Mouse (Mus musculus) megakaryocyte, adult 5-6 weeks (primary cell): Measurements from ENCODE around the gene Pmepa1. TPM values are rescaled to one million over a fixed set of nuclear protein-coding genes. Genes with fewer than 3 reads are reported as not detected.

Experiments used
- ATAC-seq: 2 replicates; pipeline ENCODE4 v1.8.0; 2016; ENCODE audit warnings: mild to moderate bottlenecking, inconsistent platforms; ENCODE audit not compliant: poor library complexity, severe bottlenecking
- total RNA-seq, 2 experiments: library from RNA; stranded (forward) in 1 of 2; stranded (reverse) in 1 of 2; fragments of 153-499, 151-499 nt in 1 of 2; fragments of 221-1000, 200-1000 nt in 1 of 2; gene quantifications; 2 replicates each; pipeline versions ENCODE4 v1.2.3 to v1.2.4; 2015 to 2017

The Pmepa1 gene
- total RNA-seq, 2 experiments from 2014 or later, result 0.07 to 1.2 TPM

- ATAC-seq, result peak; percentile 33; the same call in 1 of the 2 replicates
Observed at GRCm38 (mm10) chr2:173278846-173279580, 2.7 kb upstream of the Pmepa1 start.

GRCm38 (mm10) chr2:173276859-173277258 is 526 bp upstream of the Pmepa1 start:
- no peak for ATAC-seq

- peak; percentile 26; the same call in 1 of the 2 replicates for ATAC-seq
Observed at GRCm38 (mm10) chr2:173275343-173276201, 761 bp downstream of the Pmepa1 start.

GRCm38 (mm10) chr2:173274428-173275342 is 1.6 kb downstream of the Pmepa1 start:
- ATAC-seq, result 0 out of 2 replicates have a peak, but pooled peaks have one; percentile 14

- ATAC-seq, result no peak
Observed at GRCm38 (mm10) chr2:173273885-173274284, 2.4 kb downstream of the Pmepa1 start.

GRCm38 (mm10) chr2:173272354-173272900 is 3.9 kb downstream of the Pmepa1 start:
- ATAC-seq, result no peak

- ATAC-seq, result no peak
Observed at GRCm38 (mm10) chr2:173271541-173271940, 4.8 kb downstream of the Pmepa1 start.

- no peak for ATAC-seq
Observed at GRCm38 (mm10) chr2:173270601-173271248, 5.6 kb downstream of the Pmepa1 start.

- ATAC-seq, result no peak
Observed at GRCm38 (mm10) chr2:173270196-173270595, 6.1 kb downstream of the Pmepa1 start.

- ATAC-seq, result no peak
Observed at GRCm38 (mm10) chr2:173267562-173267961, 8.8 kb downstream of the Pmepa1 start.

- no peak for ATAC-seq
Observed at GRCm38 (mm10) chr2:173266349-173267112, 9.8 kb downstream of the Pmepa1 start.

GRCm38 (mm10) chr2:173265468-173266265 is 10.7 kb downstream of the Pmepa1 start:
- no peak for ATAC-seq

GRCm38 (mm10) chr2:173264467-173265128 is 11.7 kb downstream of the Pmepa1 start:
- peak; percentile 27; the same call in 1 of the 2 replicates for ATAC-seq

- peak; percentile 71 for ATAC-seq
Observed at GRCm38 (mm10) chr2:173263636-173264330, 12.6 kb downstream of the Pmepa1 start.

GRCm38 (mm10) chr2:173261497-173261896 is 14.8 kb downstream of the Pmepa1 start:
- no peak for ATAC-seq

GRCm38 (mm10) chr2:173258459-173259091 is 17.8 kb downstream of the Pmepa1 start:
- no peak for ATAC-seq

GRCm38 (mm10) chr2:173257610-173258009 is 18.7 kb downstream of the Pmepa1 start:
- ATAC-seq, result no peak
